Mouse (Mus musculus): ENCODE data around the gene Tars2. TPM values are rescaled to one million over a fixed set of nuclear protein-coding genes. Genes with fewer than 3 reads are reported as not detected.

The Tars2 gene
- total and polyA plus RNA-seq, 3 experiments, result 141 to 237 TPM; not detected in 1

GRCm38 (mm10) chr3:95728906-95729305, 31.1 kb downstream of the Tars2 start:
- Histone ChIP-seq H3K4me1 (ENCODE audit: control insufficient read depth in 1 of 2, insufficient read depth in 2 of 2, low read length in 2 of 2) (peaks cover 14 to 24% of the 10 kb centered on the region in 2 experiments), H3K4me3 (ENCODE audit: control insufficient read depth in 1 of 2, insufficient read depth in 1 of 2, low read depth in 2 of 2, low read length in 2 of 2) (no peak overlapping the region), H3K9me3 (replicated peaks; ENCODE audit: insufficient read depth, low read length) (no peaks in the 10 kb centered on the region), H3K27ac (ENCODE audit: control insufficient read depth, low read depth, low read length) (no peak overlapping the region), H3K36me3 (ENCODE audit: control insufficient read depth in 1 of 2, insufficient read depth in 2 of 2, low read length in 2 of 2) (peaks cover 0 to 22% of the 10 kb centered on the region in 2 experiments; a peak in 2 of 4 replicates), H3K27me3 (ENCODE audit: control insufficient read depth in 1 of 2, insufficient read depth in 2 of 2, low read length in 2 of 2) (no peaks in the 10 kb centered on the region), H3K9ac (ENCODE audit: control insufficient read depth, low read depth, low read length, poor library complexity, severe bottlenecking) (no peak overlapping the region), H3K79me2 (ENCODE audit: control insufficient read depth, insufficient read depth, low read length, poor library complexity) (no peaks in the 10 kb centered on the region)
- DNase-seq (ENCODE audit: low read depth, low spot score), result no peak
- TF ChIP-seq TAL1 (IDR thresholded peaks at IDR 0.05; ENCODE audit: low read length), result no peak
- no peak for TF ChIP-seq ELF1 (IDR thresholded peaks at IDR 0.05; ENCODE audit: low read depth, low read length)
- TF ChIP-seq JUND (IDR thresholded peaks at IDR 0.05; ENCODE audit: low read depth, low read length), result no peak
- TF ChIP-seq ZNF384 (IDR thresholded peaks at IDR 0.05; ENCODE audit: low read depth, low read length), result no peak
- no peak for TF ChIP-seq MAFK (IDR thresholded peaks at IDR 0.05; ENCODE audit: borderline replicate concordance, low read depth, low read length)
- no peak for TF ChIP-seq USF1 (IDR thresholded peaks at IDR 0.05; ENCODE audit: low read depth, low read length)
- TF ChIP-seq SMC3 (IDR thresholded peaks at IDR 0.05; ENCODE audit: low read depth, low read length), result no peak
- no peak for TF ChIP-seq MAZ (IDR thresholded peaks at IDR 0.05; ENCODE audit: low read depth, low read length)
- no peak for TF ChIP-seq MYB (IDR thresholded peaks at IDR 0.05; ENCODE audit: low read depth, low read length)
- no peak for TF ChIP-seq POLR2AphosphoS2 (IDR thresholded peaks at IDR 0.05; ENCODE audit: low read length)
- no peak for TF ChIP-seq RAD21 (IDR thresholded peaks at IDR 0.05; ENCODE audit: low read depth, low read length)
- no peak for TF ChIP-seq ZKSCAN1 (IDR thresholded peaks at IDR 0.05; ENCODE audit: low read depth, low read length)
- TF ChIP-seq MAX (IDR thresholded peaks at IDR 0.05; ENCODE audit: low read length), result no peak
- TF ChIP-seq RCOR1 (IDR thresholded peaks at IDR 0.05; ENCODE audit: low read depth, low read length), result no peak
- no peak for TF ChIP-seq MEF2A (IDR thresholded peaks at IDR 0.05; ENCODE audit: extremely low read depth, insufficient replicate concordance, low read depth, low read length, poor library complexity, severe bottlenecking)
- TF ChIP-seq BHLHE40 (IDR thresholded peaks at IDR 0.05; ENCODE audit: borderline replicate concordance, low read depth, low read length), result no peak
- no peak for TF ChIP-seq EP300 (IDR thresholded peaks at IDR 0.05; ENCODE audit: low read depth in 1 of 2, low read length in 2 of 2)
- TF ChIP-seq POLR2A (IDR thresholded peaks at IDR 0.05; ENCODE audit: control insufficient read depth in 1 of 2, insufficient read depth in 1 of 2, low read depth in 1 of 2, low read length in 2 of 2, poor library complexity in 1 of 2), result no peak

DNA sequence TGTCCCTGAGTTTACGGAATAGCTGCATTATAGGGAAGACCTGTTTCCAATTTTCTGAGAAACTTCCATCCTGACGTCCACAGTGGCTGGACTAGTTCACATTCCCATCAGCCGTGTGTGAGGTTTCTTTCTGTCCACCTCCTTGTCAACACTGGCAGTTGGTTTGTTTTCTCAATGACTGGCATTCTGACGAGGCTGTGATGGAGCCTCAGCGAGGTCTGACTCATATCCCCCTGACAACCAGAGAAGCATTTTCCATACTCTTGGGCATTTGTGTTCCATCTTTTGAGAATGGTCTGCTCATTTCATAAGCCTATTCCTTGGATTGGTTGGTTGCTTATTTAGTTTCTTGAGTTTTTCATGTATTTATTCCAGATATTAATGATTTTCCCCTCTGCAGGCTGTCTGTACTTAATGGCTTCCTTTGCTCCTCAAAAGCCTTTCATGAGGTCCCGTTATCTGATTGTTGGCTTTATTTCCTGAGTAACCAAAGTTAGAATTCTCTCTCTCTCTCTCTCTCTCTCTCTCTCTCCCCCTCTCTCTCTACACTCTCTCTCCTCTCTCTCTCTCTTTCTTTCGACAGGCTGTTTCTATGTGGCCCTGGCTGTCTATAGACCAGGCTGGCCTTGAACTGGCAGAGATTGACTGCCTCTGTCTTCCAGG, 33.2 kb downstream of the Tars2 start:
- Histone ChIP-seq H3K79me2 (ENCODE audit: control insufficient read depth, insufficient read depth, low read length, poor library complexity) (no peaks in the 10 kb centered on the region), H3K4me3 (ENCODE audit: control insufficient read depth in 1 of 2, insufficient read depth in 1 of 2, low read depth in 2 of 2, low read length in 2 of 2) (no peak overlapping the region), H3K9ac (ENCODE audit: control insufficient read depth, low read depth, low read length, poor library complexity, severe bottlenecking) (no peak overlapping the region), H3K9me3 (replicated peaks; ENCODE audit: insufficient read depth, low read length) (no peaks in the 10 kb centered on the region), H3K27ac (ENCODE audit: control insufficient read depth, low read depth, low read length) (no peak overlapping the region), H3K36me3 (ENCODE audit: control insufficient read depth in 1 of 2, insufficient read depth in 2 of 2, low read length in 2 of 2) (peaks cover 0 to 10% of the 10 kb centered on the region in 2 experiments; a peak in 2 of 4 replicates), H3K27me3 (ENCODE audit: control insufficient read depth in 1 of 2, insufficient read depth in 2 of 2, low read length in 2 of 2) (no peaks in the 10 kb centered on the region), H3K4me1 (ENCODE audit: control insufficient read depth in 1 of 2, insufficient read depth in 2 of 2, low read length in 2 of 2) (peaks cover 2 to 17% of the 10 kb centered on the region in 2 experiments; a peak in 2 of 4 replicates)
- DNase-seq (ENCODE audit: low read depth, low spot score), result peak; percentile 52
- TF ChIP-seq CHD2 (IDR thresholded peaks at IDR 0.05; ENCODE audit: low read length) (no peak), GATA1 (IDR thresholded peaks at IDR 0.05; ENCODE audit: low read depth, low read length) (peak; percentile 68), BHLHE40 (IDR thresholded peaks at IDR 0.05; ENCODE audit: borderline replicate concordance, low read depth, low read length) (no peak), POLR2AphosphoS2 (IDR thresholded peaks at IDR 0.05; ENCODE audit: low read length) (no peak), ETS1 (IDR thresholded peaks at IDR 0.05; ENCODE audit: low read depth, low read length) (no peak), SMC3 (IDR thresholded peaks at IDR 0.05; ENCODE audit: low read depth, low read length) (no peak), SIN3A (IDR thresholded peaks at IDR 0.05; ENCODE audit: low read length) (no peak), EP300 (IDR thresholded peaks at IDR 0.05; ENCODE audit: low read depth in 1 of 2, low read length in 2 of 2) (0 out of 4 replicates have a peak, but pooled peaks of 1 of the 2 experiments have one; percentile 8), TBP (IDR thresholded peaks at IDR 0.05; ENCODE audit: low read depth, low read length) (no peak), USF2 (IDR thresholded peaks at IDR 0.05; ENCODE audit: borderline replicate concordance in 1 of 2, insufficient read depth in 1 of 2, low read depth in 1 of 2, low read length in 2 of 2) (no peak), NELFE (IDR thresholded peaks at IDR 0.05; ENCODE audit: low read depth, low read length) (peak; percentile 6; the same call in 1 of the 2 replicates), POLR2AphosphoS5 (IDR thresholded peaks at IDR 0.05; ENCODE audit: borderline replicate concordance, low read depth, low read length) (no peak), ZNF384 (IDR thresholded peaks at IDR 0.05; ENCODE audit: low read depth, low read length) (no peak), TCF12 (IDR thresholded peaks at IDR 0.05; ENCODE audit: low read depth, low read length) (no peak), USF1 (IDR thresholded peaks at IDR 0.05; ENCODE audit: low read depth, low read length) (no peak), ZMIZ1 (IDR thresholded peaks at IDR 0.05; ENCODE audit: low read depth, low read length) (no peak), TAL1 (IDR thresholded peaks at IDR 0.05; ENCODE audit: low read length) (no peak), RAD21 (IDR thresholded peaks at IDR 0.05; ENCODE audit: low read depth, low read length) (no peak), CTCF (IDR thresholded peaks at IDR 0.05 in 2 of 3, conservative IDR thresholded peaks at IDR 0.05 in 1 of 3; ENCODE audit: control insufficient read depth in 1 of 3, insufficient read depth in 1 of 3, low read depth in 2 of 3, low read length in 3 of 3, poor library complexity in 1 of 3, severe bottlenecking in 1 of 3) (no peak), CHD1 (IDR thresholded peaks at IDR 0.05; ENCODE audit: low read depth, low read length) (no peak), RCOR1 (IDR thresholded peaks at IDR 0.05; ENCODE audit: low read depth, low read length) (no peak)
